Mouse (Mus musculus): ENCODE results near the gene Riiad1. TPM values are rescaled to one million over a fixed set of nuclear protein-coding genes. Genes with fewer than 3 reads are reported as not detected.

Riiad1 gene
- polyA plus RNA-seq, 1 experiment from 2014 or later: 6.6 TPM

DNA sequence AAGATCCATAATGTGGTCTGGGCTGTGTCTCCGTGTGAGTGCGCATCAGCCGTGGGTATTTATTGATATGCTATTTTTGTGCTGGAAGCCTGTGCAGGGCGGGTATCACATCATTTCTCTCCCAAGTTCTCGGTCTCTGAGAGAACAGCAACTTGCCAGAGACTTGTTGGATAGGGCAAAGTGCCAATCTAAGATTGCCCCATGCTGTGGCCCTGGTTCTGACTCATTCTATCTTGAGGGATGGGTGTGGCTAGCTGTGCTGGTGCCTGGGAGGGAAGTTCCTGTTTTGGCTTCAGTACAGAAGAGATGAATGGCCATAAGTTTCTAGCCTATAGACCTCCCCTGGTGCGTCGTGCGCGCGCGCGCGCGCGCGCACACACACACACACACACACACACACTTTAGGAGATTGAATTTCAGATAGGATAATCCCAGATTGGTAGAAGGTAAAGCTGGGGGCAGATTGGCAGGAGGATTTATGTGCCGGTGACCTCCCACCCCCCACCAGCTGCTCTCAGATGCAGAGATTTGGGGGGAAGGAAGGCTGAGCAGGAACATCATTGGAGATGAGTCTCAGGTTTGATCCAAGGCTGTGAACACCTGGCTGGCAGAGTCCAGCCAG is 2.7 kb upstream of the Riiad1 start:
- H3K9me3 ChIP-seq (replicated peaks; ENCODE audit: control insufficient read depth, low read length): no peaks in the 10 kb centered on the region

DNA sequence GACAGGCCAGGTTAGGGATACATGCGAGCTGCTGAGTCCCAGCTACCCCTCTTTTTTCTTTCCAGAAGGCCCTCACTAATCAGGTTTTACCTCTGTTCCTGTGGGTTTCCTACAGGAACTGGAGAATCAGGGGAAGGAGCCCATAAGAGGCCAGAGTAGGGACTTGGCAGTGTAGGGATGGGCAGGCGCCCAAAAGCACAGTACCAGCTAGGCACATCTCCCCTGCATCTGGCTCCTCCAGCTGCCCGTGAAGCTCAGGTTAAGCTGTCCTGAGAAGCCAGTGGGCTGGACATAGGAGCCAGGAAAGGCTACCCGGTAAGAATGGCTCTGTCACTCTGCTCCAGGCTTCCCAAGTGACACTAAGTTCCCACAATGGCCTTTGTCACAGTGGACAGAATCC is 1.3 kb upstream of the Riiad1 start:
- H3K27ac ChIP-seq (ENCODE audit: low read depth, low read length): no peak overlapping the region
- no peak overlapping the region for H3K4me2 ChIP-seq
- ATAC-seq (replicated peaks; ENCODE audit: insufficient number of reproducible peaks, low FRiP score, low TSS enrichment): no peak
- H3K27me3 ChIP-seq (ENCODE audit: control insufficient read depth, insufficient read depth, low read length): peaks cover 33% of the 10 kb centered on the region
- no peaks in the 10 kb centered on the region for H3K9me3 ChIP-seq (replicated peaks; ENCODE audit: control insufficient read depth, low read length)
- no peak overlapping the region for H3K4me3 ChIP-seq (ENCODE audit: low read depth, low read length)
- no peaks in the 10 kb centered on the region for H3K36me3 ChIP-seq (ENCODE audit: control insufficient read depth, insufficient read depth, low read length)
- 52% methylated on average over 4 of the region's 4 CpGs for WGBS (ENCODE audit: insufficient replicate concordance)
- H3K9ac ChIP-seq (ENCODE audit: low read depth, low read length): no peak overlapping the region
- H3K4me1 ChIP-seq (ENCODE audit: control insufficient read depth, insufficient read depth, low read length): peaks cover 5% of the 10 kb centered on the region; the same call in 1 of the 2 replicates

More for the DNA sequence above, 2.7 kb upstream of the Riiad1 start:
- peaks cover 5% of the 10 kb centered on the region for H3K4me1 ChIP-seq (ENCODE audit: control insufficient read depth, insufficient read depth, low read length)
- no peak for ATAC-seq (replicated peaks; ENCODE audit: insufficient number of reproducible peaks, low FRiP score, low TSS enrichment)
- H3K27me3 ChIP-seq (ENCODE audit: control insufficient read depth, insufficient read depth, low read length): peaks cover 33% of the 10 kb centered on the region
- no peaks in the 10 kb centered on the region for H3K36me3 ChIP-seq (ENCODE audit: control insufficient read depth, insufficient read depth, low read length)
- 75% methylated on average over 17 of the region's 17 CpGs for WGBS (ENCODE audit: insufficient replicate concordance)
- no peak overlapping the region for H3K27ac ChIP-seq (ENCODE audit: low read depth, low read length)
- H3K4me2 ChIP-seq: no peak overlapping the region
- no peak overlapping the region for H3K9ac ChIP-seq (ENCODE audit: low read depth, low read length)
- no peak overlapping the region for H3K4me3 ChIP-seq (ENCODE audit: low read depth, low read length)

- no peak for ATAC-seq (replicated peaks; ENCODE audit: insufficient number of reproducible peaks, low FRiP score, low TSS enrichment)
- peak overlapping the region; percentile 26; the same call in 1 of the 2 replicates for H3K4me3 ChIP-seq (ENCODE audit: low read depth, low read length)
Observed at GRCm38 (mm10) chr3:94479564-94479963, 577 bp downstream of the Riiad1 start.

GRCm38 (mm10) chr3:94478591-94479169 is 1.5 kb downstream of the Riiad1 start:
- Histone ChIP-seq H3K9ac (ENCODE audit: low read depth, low read length) (no peak overlapping the region), H3K4me1 (ENCODE audit: control insufficient read depth, insufficient read depth, low read length) (peaks cover 12% of the 10 kb centered on the region), H3K27ac (ENCODE audit: low read depth, low read length) (no peak overlapping the region), H3K27me3 (ENCODE audit: control insufficient read depth, insufficient read depth, low read length) (peaks cover 33% of the 10 kb centered on the region), H3K9me3 (replicated peaks; ENCODE audit: control insufficient read depth, low read length) (no peaks in the 10 kb centered on the region), H3K4me2 (no peak overlapping the region), H3K4me3 (ENCODE audit: low read depth, low read length) (no peak overlapping the region), H3K36me3 (ENCODE audit: control insufficient read depth, insufficient read depth, low read length) (no peaks in the 10 kb centered on the region)
- 14% methylated on average over 9 of the region's 9 CpGs for WGBS (ENCODE audit: insufficient replicate concordance)
- ATAC-seq (replicated peaks; ENCODE audit: insufficient number of reproducible peaks, low FRiP score, low TSS enrichment): no peak

More at GRCm38 (mm10) chr3:94479564-94479963, 577 bp downstream of the Riiad1 start:
- Histone ChIP-seq H3K4me1 (ENCODE audit: control insufficient read depth, insufficient read depth, low read length) (peaks cover 5% of the 10 kb centered on the region; the same call in 1 of the 2 replicates), H3K27me3 (ENCODE audit: control insufficient read depth, insufficient read depth, low read length) (peaks cover 33% of the 10 kb centered on the region), H3K27ac (ENCODE audit: low read depth, low read length) (no peak overlapping the region), H3K4me2 (peak overlapping the region; percentile 57), H3K36me3 (ENCODE audit: control insufficient read depth, insufficient read depth, low read length) (no peaks in the 10 kb centered on the region), H3K9ac (ENCODE audit: low read depth, low read length) (no peak overlapping the region), H3K9me3 (replicated peaks; ENCODE audit: control insufficient read depth, low read length) (no peaks in the 10 kb centered on the region)
- whole genome bisulfite sequencing (ENCODE audit: insufficient replicate concordance): 4% methylated on average over 11 of the region's 11 CpGs

- Histone ChIP-seq H3K4me1 (ENCODE audit: control insufficient read depth, insufficient read depth, low read length) (peaks cover 14% of the 10 kb centered on the region), H3K9ac (ENCODE audit: low read depth, low read length) (no peak within 1 kb of the TSS), H3K27me3 (ENCODE audit: control insufficient read depth, insufficient read depth, low read length) (peaks cover 33% of the 10 kb centered on the region), H3K27ac (ENCODE audit: low read depth, low read length) (no peak within 1 kb of the TSS), H3K36me3 (ENCODE audit: control insufficient read depth, insufficient read depth, low read length) (no peaks in the 10 kb centered on the region), H3K4me3 (ENCODE audit: low read depth, low read length) (no peak within 1 kb of the TSS), H3K9me3 (replicated peaks; ENCODE audit: control insufficient read depth, low read length) (no peaks in the 10 kb centered on the region), H3K4me2 (no peak within 1 kb of the TSS)
- WGBS (ENCODE audit: insufficient replicate concordance): 1% methylated on average over 9 of the region's 14 CpGs
- no peak for ATAC-seq (replicated peaks; ENCODE audit: insufficient number of reproducible peaks, low FRiP score, low TSS enrichment)
Observed at GRCm38 (mm10) chr3:94477981-94478422, 2.1 kb downstream of the Riiad1 start, which contains the start of gene Celf3. Gene Celf3, plus strand, starts transcription at chr3:94478295.

- Histone ChIP-seq H3K27me3 (ENCODE audit: control insufficient read depth, insufficient read depth, low read length) (peaks cover 33% of the 10 kb centered on the region), H3K4me1 (ENCODE audit: control insufficient read depth, insufficient read depth, low read length) (peaks cover 14% of the 10 kb centered on the region), H3K36me3 (ENCODE audit: control insufficient read depth, insufficient read depth, low read length) (no peaks in the 10 kb centered on the region), H3K9ac (ENCODE audit: low read depth, low read length) (no peak overlapping the region), H3K27ac (ENCODE audit: low read depth, low read length) (no peak overlapping the region), H3K4me3 (ENCODE audit: low read depth, low read length) (no peak overlapping the region), H3K4me2 (no peak overlapping the region), H3K9me3 (replicated peaks; ENCODE audit: control insufficient read depth, low read length) (no peaks in the 10 kb centered on the region)
- no peak for ATAC-seq (replicated peaks; ENCODE audit: insufficient number of reproducible peaks, low FRiP score, low TSS enrichment)
- 61% methylated on average over 4 of the region's 4 CpGs for WGBS (ENCODE audit: insufficient replicate concordance)
Observed at GRCm38 (mm10) chr3:94477444-94477843, 2.7 kb downstream of the Riiad1 start.

- H3K4me3 ChIP-seq (ENCODE audit: low read depth, low read length): no peak overlapping the region
- H3K27me3 ChIP-seq (ENCODE audit: control insufficient read depth, insufficient read depth, low read length): peaks cover 31% of the 10 kb centered on the region
- no peak for ATAC-seq (replicated peaks; ENCODE audit: insufficient number of reproducible peaks, low FRiP score, low TSS enrichment)
- no peaks in the 10 kb centered on the region for H3K9me3 ChIP-seq (replicated peaks; ENCODE audit: control insufficient read depth, low read length)
- 44% methylated on average over 8 of the region's 8 CpGs for WGBS (ENCODE audit: insufficient replicate concordance)
- H3K36me3 ChIP-seq (ENCODE audit: control insufficient read depth, insufficient read depth, low read length): no peaks in the 10 kb centered on the region
- no peak overlapping the region for H3K9ac ChIP-seq (ENCODE audit: low read depth, low read length)
- H3K4me1 ChIP-seq (ENCODE audit: control insufficient read depth, insufficient read depth, low read length): peaks cover 16% of the 10 kb centered on the region
- no peak overlapping the region for H3K27ac ChIP-seq (ENCODE audit: low read depth, low read length)
- no peak overlapping the region for H3K4me2 ChIP-seq
Observed at GRCm38 (mm10) chr3:94476301-94477035, 3.7 kb downstream of the Riiad1 start.

DNA sequence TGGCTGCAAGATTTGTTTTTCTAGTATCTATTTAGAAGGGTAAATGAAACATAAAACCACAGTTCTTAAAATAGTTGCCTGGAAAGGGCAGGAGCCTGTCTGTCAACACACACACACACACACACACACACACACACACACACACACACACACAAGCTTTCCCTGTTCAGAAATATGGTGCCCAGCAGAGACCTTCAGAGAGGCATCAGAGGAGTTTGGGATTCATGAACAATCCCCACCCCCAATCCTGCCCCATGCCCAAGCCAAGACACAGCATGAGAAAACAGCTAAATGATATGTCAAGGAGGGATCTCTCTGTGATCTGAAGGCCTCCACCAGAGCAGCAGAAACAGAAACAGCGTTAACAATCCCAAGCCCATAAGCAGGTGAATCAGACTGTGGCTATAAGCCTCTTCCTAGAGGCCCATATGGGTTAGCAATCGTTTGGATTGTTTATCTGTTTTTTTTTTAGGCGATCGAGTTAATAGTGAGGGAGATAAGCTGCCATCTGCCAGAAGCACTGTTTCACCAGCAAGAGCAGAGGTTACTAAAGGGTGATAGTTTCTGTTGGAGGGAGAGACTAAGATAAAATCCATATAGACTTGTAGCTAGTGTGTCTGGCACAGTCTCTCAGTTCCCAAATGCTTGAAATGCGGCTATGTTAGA is 6.4 kb downstream of the Riiad1 start:
- Histone ChIP-seq H3K4me1 (ENCODE audit: control insufficient read depth, insufficient read depth, low read length) (peaks cover 14% of the 10 kb centered on the region), H3K27me3 (ENCODE audit: control insufficient read depth, insufficient read depth, low read length) (peaks cover 5% of the 10 kb centered on the region), H3K9me3 (replicated peaks; ENCODE audit: control insufficient read depth, low read length) (no peaks in the 10 kb centered on the region), H3K27ac (ENCODE audit: low read depth, low read length) (no peak overlapping the region), H3K36me3 (ENCODE audit: control insufficient read depth, insufficient read depth, low read length) (no peaks in the 10 kb centered on the region), H3K4me2 (no peak overlapping the region), H3K4me3 (ENCODE audit: low read depth, low read length) (no peak overlapping the region), H3K9ac (ENCODE audit: low read depth, low read length) (no peak overlapping the region)
- no peak for ATAC-seq (replicated peaks; ENCODE audit: insufficient number of reproducible peaks, low FRiP score, low TSS enrichment)
- WGBS (ENCODE audit: insufficient replicate concordance): 33% methylated on average over 5 of the region's 5 CpGs
